Mouse (Mus musculus) brain, embryonic 18.5 days (tissue): Measurements from ENCODE around the gene Cep57.
"Not testable (repeated sequence)": the region's sequence is repeated elsewhere in the genome, so short reads cannot be mapped to it uniquely, and the experiment has no call there.

Source experiments
- DNase-seq: peaks from one replicate; pipeline ENCODE4 v3.0.0-alpha.2; 2012; ENCODE audit warnings: low read depth, low spot score

Gene Cep57

GRCm38 (mm10) chr9:13794756-13795155 is 32.2 kb downstream of the Cep57 start:
- no peak for DNase-seq

DNA sequence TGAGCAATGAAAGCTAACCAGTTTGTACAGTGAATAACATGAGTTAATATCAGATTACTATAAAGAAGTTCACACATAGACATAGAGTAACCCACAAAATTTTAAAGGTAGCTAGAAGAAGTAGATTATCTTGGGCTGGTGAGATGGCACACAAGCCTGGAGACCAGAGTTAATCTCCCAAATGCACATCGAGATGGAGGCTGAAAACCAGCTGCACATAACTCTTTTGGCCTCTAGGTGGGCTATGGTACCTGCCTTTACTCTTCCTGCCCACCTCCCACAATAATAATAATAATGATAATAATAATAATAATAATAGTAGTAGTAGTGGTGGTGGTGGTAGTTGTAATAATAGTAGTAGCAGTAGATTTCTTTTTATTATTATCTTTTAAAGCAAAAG is 32.6 kb downstream of the Cep57 start:
- no peak for DNase-seq

DNA sequence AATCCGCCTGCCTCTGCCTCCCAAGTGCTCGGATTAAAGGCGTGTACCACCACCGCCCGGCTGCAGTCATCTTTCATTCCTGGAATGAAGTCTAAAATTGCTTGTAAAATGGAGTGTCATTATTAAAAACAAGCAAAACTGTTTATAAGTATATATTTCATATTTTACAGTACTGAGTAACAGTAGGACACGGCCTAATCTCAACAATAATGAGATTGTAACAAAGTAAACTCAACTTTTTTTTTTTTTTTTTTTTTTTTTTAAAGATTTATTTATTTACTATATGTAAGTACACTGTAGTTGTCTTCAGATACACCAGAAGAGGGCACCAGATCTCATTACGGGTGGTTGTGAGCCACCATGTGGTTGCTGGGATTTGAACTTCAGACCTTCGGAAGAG is 36.0 kb downstream of the Cep57 start:
- DNase-seq = not testable (repeated sequence)

- DNase-seq = no peak
Measured at GRCm38 (mm10) chr9:13781985-13782384, 44.9 kb downstream of the Cep57 start.

DNA sequence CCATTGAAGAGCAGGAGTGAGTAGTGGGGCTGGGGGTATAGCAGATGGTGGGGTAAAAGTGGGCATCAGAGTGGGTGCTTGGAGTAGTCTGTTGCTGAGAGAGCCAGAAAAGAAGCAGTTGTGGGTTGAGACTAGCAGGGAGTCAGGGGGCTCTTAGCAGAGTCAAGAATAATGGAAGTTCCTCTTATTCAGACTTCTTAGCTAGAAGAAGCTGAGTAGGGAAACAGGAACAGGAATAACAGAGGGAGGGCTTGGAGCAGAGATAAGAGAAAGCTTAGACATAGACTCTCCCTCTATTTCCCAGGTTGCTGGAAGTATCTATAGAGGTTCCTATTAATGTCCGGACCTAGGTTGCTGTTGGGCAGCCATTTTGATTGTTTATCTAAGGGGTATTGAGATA is 52.2 kb downstream of the Cep57 start:
- DNase-seq = no peak

DNA sequence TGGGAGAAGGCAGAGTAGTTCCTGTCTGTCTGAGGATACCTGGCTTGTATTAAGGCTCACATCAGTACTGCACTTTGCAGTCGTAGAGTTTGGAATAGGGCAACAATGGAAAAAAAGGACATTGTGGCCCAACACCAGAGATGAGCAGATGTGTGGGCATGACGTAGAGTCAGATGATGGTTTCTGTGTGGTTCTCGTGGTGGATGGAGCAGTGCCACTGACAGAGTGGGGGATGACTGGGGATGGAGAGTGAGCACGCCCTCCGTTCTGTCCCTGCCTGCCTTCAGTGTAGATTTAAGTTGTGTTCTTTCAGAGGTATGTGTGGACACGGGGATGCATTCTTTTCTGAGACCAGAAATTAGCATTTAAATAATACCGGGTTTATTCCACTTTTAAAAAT is 60.3 kb downstream of the Cep57 start:
- DNase-seq = no peak

- no peak for DNase-seq
Measured at GRCm38 (mm10) chr9:13765624-13766023, 61.3 kb downstream of the Cep57 start.

DNA sequence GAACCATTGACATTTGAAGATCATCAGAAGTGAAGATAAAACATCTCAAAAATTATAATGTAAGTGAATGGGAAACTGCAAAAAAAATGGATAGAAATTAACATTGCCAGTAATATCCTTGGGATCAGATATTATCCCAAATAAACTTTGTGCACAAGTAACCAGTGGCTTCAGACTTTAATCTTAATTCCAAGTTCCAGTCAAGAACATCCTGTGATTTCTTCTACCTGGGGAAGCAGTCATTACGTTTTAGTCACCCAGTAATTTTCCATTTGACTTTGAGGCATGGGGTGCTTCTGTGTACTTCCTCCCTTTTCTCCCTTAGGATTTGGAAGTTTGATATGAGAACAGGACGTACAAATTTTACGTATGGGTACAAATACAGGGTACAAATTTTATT is 66.5 kb downstream of the Cep57 start:
- DNase-seq = no peak
